Mouse (Mus musculus) forebrain, postnatal 0 days (tissue): ENCODE measurements around the gene Znhit3. TPM values are rescaled to one million over a fixed set of nuclear protein-coding genes. Genes with fewer than 3 reads are reported as not detected.

Experiments
- ATAC-seq: fragments of 200-750 bp; cut with Nextera tagmentation; 2 replicates; pipeline ENCODE4 v1.8.0; 2017; ENCODE audit warnings: mild to moderate bottlenecking, moderate library complexity
- DNase-seq: peaks from one replicate; pipeline ENCODE4 v3.0.0-alpha.2; 2015
- H3K27ac ChIP-seq: fragments of 300-500 bp; sonication (generic); 2 replicates; pipeline ENCODE4 v1.5.1; 2014; ENCODE audit warnings: low read depth, mild to moderate bottlenecking, antibody characterized with exemption, low read length, moderate library complexity, mixed read lengths
- H3K27me3 ChIP-seq: fragments of 300-500 bp; sonication (generic); 2 replicates; pipeline ENCODE4 v1.6.1; 2014; ENCODE audit warnings: mild to moderate bottlenecking, low read length, mixed read lengths; ENCODE audit not compliant: insufficient read depth
- H3K36me3 ChIP-seq: fragments of 300-500 bp; sonication (generic); 2 replicates; pipeline ENCODE4 v1.6.1; 2014; ENCODE audit warnings: mild to moderate bottlenecking, moderate library complexity; ENCODE audit not compliant: insufficient read depth
- H3K4me1 ChIP-seq: fragments of 300-500 bp; sonication (generic); 2 replicates; pipeline ENCODE4 v1.6.1; 2014; ENCODE audit warnings: antibody characterized with exemption; ENCODE audit not compliant: insufficient read depth
- H3K4me2 ChIP-seq: fragments of 300-500 bp; sonication (generic); 2 replicates; pipeline ENCODE4 v1.6.1; 2014; ENCODE audit warnings: low read depth, mild to moderate bottlenecking, moderate library complexity
- H3K4me3 ChIP-seq: fragments of 300-500 bp; sonication (generic); 2 replicates; pipeline ENCODE4 v1.5.1; 2014; ENCODE audit warnings: low read depth, low read length, mixed read lengths
- H3K9ac ChIP-seq: fragments of 300-500 bp; sonication (generic); 2 replicates; pipeline ENCODE4 v1.6.1; 2014; ENCODE audit warnings: mild to moderate bottlenecking
- H3K9me3 ChIP-seq: fragments of 300-500 bp; sonication (generic); 2 replicates; pipeline ENCODE4 v1.6.1; 2016; ENCODE audit warnings: low read length
- CTCF ChIP-seq: sonication (generic); IDR thresholded peaks from 2 replicates; pipeline ENCODE4 v1.5.1; 2016; ENCODE audit warnings: antibody characterized with exemption, control low read depth, low read depth
- WGBS: fragments of 180-500 bp; shearing (Covaris S2); extraction: QIAGEN DNeasy Blood & Tissue Kit; methylation state at CpG from one replicate; pipeline ENCODE4 v1.1.7; 2014; 5-methylcytosine and 5-hydroxymethylcytosine counted together
- polyA plus RNA-seq: library from polyadenylated mRNA; unstranded; fragments of >200 nt; fragmentation: Nextera tagmentation; extraction: Ambion mirVana; gene quantifications from 2 replicates; pipeline ENCODE4 v1.2.1, GENCODE M21; 2015
- total RNA-seq: library from RNA; depleted of rRNA; stranded (reverse); fragments of >200 nt; gene quantifications from 2 replicates; pipeline ENCODE4 v1.2.3, GENCODE M21; 2014

The Znhit3 gene
- total and polyA plus RNA-seq, 2 experiments from 2014 or later: 40.0 to 83.9 TPM

DNA sequence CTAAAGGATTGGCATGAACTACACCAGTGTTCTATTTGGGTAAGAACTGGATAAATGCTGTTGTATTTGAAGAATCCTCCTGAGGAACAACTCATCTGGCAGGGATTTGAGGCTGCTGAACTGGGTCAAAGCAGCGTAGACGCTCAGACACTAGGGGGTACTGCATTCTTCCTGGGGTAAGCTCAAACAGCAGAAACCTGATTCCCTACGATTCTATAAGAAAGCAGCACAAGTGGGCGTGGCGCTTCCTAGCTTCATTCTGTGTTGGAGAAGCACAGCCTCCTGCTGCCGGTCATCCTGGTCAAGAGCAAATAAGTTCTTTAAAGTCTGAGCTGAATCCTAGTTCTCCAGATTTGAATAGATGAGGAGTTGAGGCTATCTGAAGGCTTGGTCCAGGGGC, 16.1 kb upstream of the Znhit3 start:
- Histone ChIP-seq H3K4me3 (no peak overlapping the region), H3K9me3 (no peaks in the 10 kb centered on the region), H3K27ac (no peak overlapping the region), H3K36me3 (no peaks in the 10 kb centered on the region), H3K4me1 (no peaks in the 10 kb centered on the region), H3K9ac (no peak overlapping the region), H3K4me2 (no peak overlapping the region), H3K27me3 (no peaks in the 10 kb centered on the region)
- ATAC-seq (no peak), DNase-seq (no peak)
- WGBS: 12% methylated on average over 6 of the region's 6 CpGs
- TF ChIP-seq CTCF: no peak

DNA sequence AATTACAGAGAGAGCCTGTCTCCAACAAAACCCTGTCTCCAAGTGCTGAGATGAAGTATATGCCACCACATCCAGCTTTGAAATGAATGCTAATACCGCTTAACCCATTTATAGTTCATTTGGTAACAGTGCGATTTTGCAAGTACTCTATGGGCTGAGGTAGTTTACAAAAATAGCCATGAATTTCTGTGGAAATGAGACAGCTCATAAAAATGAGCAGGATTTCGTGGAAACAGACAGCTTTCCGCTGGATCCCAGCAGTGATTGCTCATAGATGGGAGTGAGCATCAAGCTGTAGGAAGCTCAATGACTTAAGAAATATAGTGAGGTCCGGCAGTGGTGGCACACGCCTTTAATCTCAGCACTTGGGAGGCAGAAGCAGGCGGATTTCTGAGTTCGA, 4.8 kb upstream of the Znhit3 start:
- 85% methylated on average over 8 of the region's 8 CpGs for WGBS
- Histone ChIP-seq H3K27ac (no peak overlapping the region), H3K4me1 (no peaks in the 10 kb centered on the region), H3K9me3 (no peaks in the 10 kb centered on the region), H3K27me3 (no peaks in the 10 kb centered on the region), H3K4me2 (no peak overlapping the region), H3K36me3 (no peaks in the 10 kb centered on the region), H3K9ac (no peak overlapping the region), H3K4me3 (no peak overlapping the region)
- ATAC-seq (no peak), DNase-seq (no peak)
- TF ChIP-seq CTCF: no peak

DNA sequence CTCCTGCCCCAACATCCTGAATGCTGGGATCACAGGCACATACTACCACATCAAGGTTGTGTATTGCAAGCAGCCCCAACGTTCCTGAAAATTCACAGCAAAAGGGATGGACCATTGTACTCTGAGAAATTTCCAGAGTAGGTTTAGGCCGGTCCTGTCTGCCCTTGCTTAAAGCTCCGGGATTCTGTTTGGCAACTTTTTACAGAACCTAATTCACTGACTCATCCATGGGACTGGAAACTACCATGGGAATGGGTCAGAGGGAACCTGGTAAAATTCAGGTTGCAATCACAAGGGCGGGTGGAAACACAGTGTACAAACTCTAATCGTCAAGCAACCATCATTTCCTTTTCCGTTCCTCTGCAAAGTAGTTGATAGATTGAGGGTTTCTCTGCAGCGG, 3.8 kb upstream of the Znhit3 start:
- Histone ChIP-seq H3K4me2 (no peak overlapping the region), H3K9me3 (no peaks in the 10 kb centered on the region), H3K27ac (no peak overlapping the region), H3K4me1 (0 out of 2 replicates have a peak, but pooled peaks cover 3% of the 10 kb centered on the region), H3K4me3 (no peak overlapping the region), H3K27me3 (no peaks in the 10 kb centered on the region), H3K36me3 (no peaks in the 10 kb centered on the region), H3K9ac (no peak overlapping the region)
- ATAC-seq (no peak), DNase-seq (no peak)
- no peak for TF ChIP-seq CTCF
- WGBS: 74% methylated on average over 7 of the region's 7 CpGs

DNA sequence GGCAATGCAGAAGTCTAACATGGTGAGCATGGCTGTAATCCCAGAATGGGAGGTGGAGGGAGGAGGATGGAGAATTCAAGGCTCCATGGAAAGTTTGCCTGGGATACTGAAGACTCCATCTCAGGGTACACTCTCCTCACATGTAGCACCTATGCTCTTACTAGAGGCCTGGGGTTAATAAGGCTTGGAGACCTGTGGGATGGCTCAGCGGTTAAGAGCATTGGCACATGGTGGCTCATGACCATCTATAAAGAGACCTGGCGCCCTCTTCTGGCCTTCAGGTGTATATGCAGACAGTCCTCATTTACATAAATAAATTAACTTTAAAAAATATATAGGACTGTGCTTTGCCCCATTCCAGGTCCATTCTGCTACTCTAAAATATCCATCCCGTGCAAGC, 3.1 kb upstream of the Znhit3 start:
- DNase-seq: peak; percentile 18
- peaks cover 7% of the 10 kb centered on the region; the same call in 1 of the 2 replicates for H3K4me1 ChIP-seq
- ATAC-seq: no peak
- WGBS: 29% methylated on average over 3 of the region's 3 CpGs
- no peaks in the 10 kb centered on the region for H3K27me3 ChIP-seq
- H3K4me3 ChIP-seq: no peak overlapping the region
- TF ChIP-seq CTCF: peak; percentile 49
- no peaks in the 10 kb centered on the region for H3K36me3 ChIP-seq
- H3K27ac ChIP-seq: no peak overlapping the region
- H3K9me3 ChIP-seq: no peaks in the 10 kb centered on the region
- H3K4me2 ChIP-seq: no peak overlapping the region
- no peak overlapping the region for H3K9ac ChIP-seq

DNA sequence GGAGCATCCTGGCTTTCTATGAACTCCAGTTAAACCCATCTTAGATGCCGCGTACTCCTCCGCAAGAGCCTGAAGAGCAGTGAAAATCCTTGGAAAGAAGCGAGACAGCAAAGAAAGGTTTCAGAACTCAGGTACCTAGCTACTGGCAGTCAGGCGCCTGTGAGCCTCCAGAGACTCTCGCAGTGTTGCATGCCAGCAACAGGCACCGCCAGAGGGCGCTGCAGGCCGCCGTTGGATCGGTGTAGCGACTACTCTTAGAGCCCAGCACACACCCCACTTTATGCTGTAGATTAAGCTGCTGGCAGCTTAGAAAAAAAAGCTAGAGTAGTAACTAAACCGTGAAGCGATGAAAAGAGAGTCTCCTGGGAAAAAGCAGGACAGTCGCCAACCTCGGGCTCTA, 2.3 kb upstream of the Znhit3 start:
- peak; percentile 95 for TF ChIP-seq CTCF
- peak overlapping the region; percentile 28; the same call in 1 of the 2 replicates for H3K4me2 ChIP-seq

DNA sequence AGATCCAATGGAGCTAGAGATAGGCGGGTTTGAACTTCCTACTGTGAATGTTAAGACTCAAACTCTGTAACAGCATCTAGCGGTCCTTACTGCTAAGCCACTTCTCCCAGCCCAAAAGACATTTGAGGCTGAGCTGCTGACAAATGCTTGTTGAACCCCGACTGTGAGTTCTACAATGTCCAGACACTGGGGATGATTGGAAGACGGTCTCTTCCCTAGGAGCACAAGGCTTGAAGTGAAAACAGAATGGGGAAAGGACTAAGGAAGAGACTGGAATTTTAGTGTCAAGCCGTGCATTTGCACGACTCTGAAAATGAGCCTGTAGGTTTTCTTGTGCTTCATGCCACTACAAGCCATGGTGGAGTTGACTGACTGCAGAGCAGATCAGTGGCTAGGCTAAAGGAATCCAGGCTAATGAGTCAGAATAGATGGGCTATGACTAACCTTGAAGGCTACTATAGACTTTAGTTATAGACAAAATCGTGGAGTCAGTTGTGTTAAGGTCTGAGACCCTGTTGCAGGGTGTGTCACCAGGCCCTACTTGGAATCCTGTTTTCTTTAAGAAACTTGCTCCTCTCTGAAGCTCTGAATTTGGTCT, 636 bp upstream of the Znhit3 start:
- peak overlapping the region; percentile 33; the same call in 1 of the 2 replicates for H3K9ac ChIP-seq
- H3K27ac ChIP-seq: no peak overlapping the region
- H3K36me3 ChIP-seq: peaks cover 12% of the 10 kb centered on the region
- TF ChIP-seq CTCF: no peak
- no peak for DNase-seq
- peak overlapping the region; percentile 69 for H3K4me3 ChIP-seq
- WGBS: 60% methylated on average over 7 of the region's 7 CpGs
- ATAC-seq: no peak
- H3K9me3 ChIP-seq: no peaks in the 10 kb centered on the region
- peak overlapping the region; percentile 69 for H3K4me2 ChIP-seq
- no peaks in the 10 kb centered on the region for H3K27me3 ChIP-seq
- peaks cover 7% of the 10 kb centered on the region; the same call in 1 of the 2 replicates for H3K4me1 ChIP-seq

More for the DNA sequence above, 2.3 kb upstream of the Znhit3 start:
- Histone ChIP-seq H3K4me3 (no peak overlapping the region), H3K27ac (no peak overlapping the region), H3K4me1 (peaks cover 7% of the 10 kb centered on the region; the same call in 1 of the 2 replicates), H3K9me3 (no peaks in the 10 kb centered on the region), H3K36me3 (peaks cover 5% of the 10 kb centered on the region; the same call in 1 of the 2 replicates), H3K27me3 (no peaks in the 10 kb centered on the region), H3K9ac (no peak overlapping the region)
- peak; percentile 93 for DNase-seq
- WGBS: 6% methylated on average over 16 of the region's 16 CpGs
- peak; percentile 84 for ATAC-seq

DNA sequence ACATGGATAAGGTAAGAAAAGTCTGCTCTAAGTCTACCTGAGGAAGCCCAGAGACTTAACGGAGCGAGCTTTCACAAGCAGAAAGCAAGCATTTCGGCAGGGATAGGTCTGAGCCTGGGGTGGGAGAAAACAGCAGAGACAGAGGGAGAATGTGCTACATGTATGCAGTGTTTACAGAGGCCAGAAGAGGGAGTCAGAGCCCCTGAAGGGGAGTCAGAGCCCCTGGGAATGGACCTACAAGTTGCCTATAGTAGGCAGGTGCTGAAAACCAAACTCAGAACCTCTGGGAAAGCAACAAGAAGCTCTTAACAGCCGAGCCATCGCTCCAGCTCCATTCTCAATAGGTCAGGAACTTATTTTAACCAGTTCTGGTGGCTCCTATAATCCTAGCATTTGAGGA, 1.5 kb downstream of the Znhit3 start:
- Histone ChIP-seq H3K27ac (no peak overlapping the region), H3K9me3 (no peaks in the 10 kb centered on the region), H3K27me3 (no peaks in the 10 kb centered on the region), H3K4me2 (no peak overlapping the region), H3K4me3 (no peak overlapping the region), H3K36me3 (peaks cover 31% of the 10 kb centered on the region), H3K9ac (no peak overlapping the region), H3K4me1 (peaks cover 7% of the 10 kb centered on the region; the same call in 1 of the 2 replicates)
- TF ChIP-seq CTCF: 0 out of 2 replicates have a peak, but pooled peaks have one; percentile 6
- no peak for DNase-seq
- no peak for ATAC-seq
- 84% methylated on average over 5 of the region's 5 CpGs for whole genome bisulfite sequencing
